Comparison of ENCODE assay signal across 8 mouse cellular contexts in genomic region chr12:15813133-15813818, GRCm38 (mm10). TPM values are rescaled to one million over a fixed set of nuclear protein-coding genes. Genes with fewer than 3 reads are reported as not detected.
DNase-seq lines count a peak whose midpoint lies in the region; ATAC-seq and TF ChIP-seq lines count a peak whose summit lies in the region.

No protein-coding gene starts in this region.

- peak; percentile 39 for DNase-seq in CH12.LX (ENCODE audit: extremely low read depth)
- DNase-seq in lung, postnatal 25 days (ENCODE audit: low spot score), result peak; percentile 26
- DNase-seq in gastrocnemius, adult 8-10 months (ENCODE audit: low spot score in 2 of 2), result no peak
- no peak for DNase-seq in spleen, adult 12 weeks (ENCODE audit: low spot score)

- no peaks in the 10 kb centered on the region for H3K27me3 ChIP-seq in CH12.LX (replicated peaks)
- H3K27me3 ChIP-seq in heart, embryonic 12.5 days (replicated peaks), result no peaks in the 10 kb centered on the region
- no peaks in the 10 kb centered on the region for H3K27me3 ChIP-seq in kidney, embryonic 15.5 days
- no peaks in the 10 kb centered on the region for H3K27me3 ChIP-seq in stomach, embryonic 15.5 days (replicated peaks)

- in situ Hi-C loops in CH12.LX (cut with MboI; ENCODE audit: low pct_ligation_motif_present, low pct_unique_long_range_greater_than_20kb, low sequenced_read_pairs), result loop anchor here (10.0 kb wide), 2 partner anchors 208 to 572 kb away; no protein-coding TSS in a partner anchor

- no peak for TF ChIP-seq CTCF in CH12.LX (conservative IDR thresholded peaks at IDR 0.05 in 1 of 2, IDR thresholded peaks at IDR 0.05 in 1 of 2; ENCODE audit: low read depth in 2 of 2, low read length in 2 of 2)

- H3K27ac ChIP-seq in CH12.LX (ENCODE audit: insufficient read depth, low read depth), result peak overlapping the region; percentile 35
- peak overlapping the region; percentile 92 for H3K27ac ChIP-seq in brown adipose tissue, adult 24 weeks (replicated peaks; ENCODE audit: low read depth, low read length)
- H3K27ac ChIP-seq in heart, embryonic 12.5 days (ENCODE audit: poor library complexity, severe bottlenecking), result peak overlapping the region; percentile 97
- H3K27ac ChIP-seq in kidney, embryonic 15.5 days, result peak overlapping the region; percentile 97
- no peak overlapping the region; the same call in 1 of the 2 replicates for H3K27ac ChIP-seq in stomach, embryonic 15.5 days

- peaks cover 4% of the 10 kb centered on the region; the same call in 1 of the 2 replicates for H3K79me2 ChIP-seq in CH12.LX (replicated peaks; ENCODE audit: control insufficient read depth, extremely low read depth, insufficient read depth, poor library complexity, severe bottlenecking)

- TF ChIP-seq RAD21 in CH12.LX (IDR thresholded peaks at IDR 0.05; ENCODE audit: low read depth, low read length), result no peak

- no peak for TF ChIP-seq EP300 in CH12.LX (IDR thresholded peaks at IDR 0.05; ENCODE audit: low read length)

- dilution Hi-C loops in CH12.LX (cut with MboI; ENCODE audit: extremely low pct_ligation_motif_present, extremely low pct_unique_long_range_greater_than_20kb, low sequenced_read_pairs), result no loop called here

- peaks cover 4 to 14% of the 10 kb centered on the region in 2 experiments for H3K36me3 ChIP-seq in CH12.LX (replicated peaks in 1 of 2; ENCODE audit: control insufficient read depth in 1 of 2, insufficient read depth in 1 of 2, low read length in 1 of 2)
- peaks cover 17% of the 10 kb centered on the region for H3K36me3 ChIP-seq in heart, embryonic 12.5 days
- peaks cover 16% of the 10 kb centered on the region for H3K36me3 ChIP-seq in kidney, embryonic 15.5 days
- no peaks in the 10 kb centered on the region; the same call in 1 of the 2 replicates for H3K36me3 ChIP-seq in stomach, embryonic 15.5 days

- no peak for TF ChIP-seq POLR2A in CH12.LX (IDR thresholded peaks at IDR 0.05; ENCODE audit: low read depth, low read length)

- no peaks in the 10 kb centered on the region for H3K9me3 ChIP-seq in CH12.LX (replicated peaks; ENCODE audit: low read length)
- no peaks in the 10 kb centered on the region for H3K9me3 ChIP-seq in heart, embryonic 12.5 days (replicated peaks)
- no peaks in the 10 kb centered on the region for H3K9me3 ChIP-seq in kidney, embryonic 15.5 days (replicated peaks)
- no peaks in the 10 kb centered on the region for H3K9me3 ChIP-seq in stomach, embryonic 15.5 days

- ATAC-seq in heart, embryonic 12.5 days (ENCODE audit: insufficient number of reproducible peaks, low FRiP score), result no peak
- ATAC-seq in kidney, embryonic 15.5 days (replicated peaks; ENCODE audit: low FRiP score), result no peak
- ATAC-seq in stomach, embryonic 15.5 days (ENCODE audit: insufficient read depth, low FRiP score, low read depth), result no peak

- peak overlapping the region; percentile 42 to 81 (median 67) for H3K4me3 ChIP-seq in CH12.LX (replicated peaks in 1 of 3; ENCODE audit: low read depth in 2 of 3, low read length in 2 of 3, poor library complexity in 1 of 3)
- H3K4me3 ChIP-seq in brown adipose tissue, adult 24 weeks (ENCODE audit: insufficient read depth, low read depth, low read length), result peak overlapping the region; percentile 68
- peak overlapping the region; percentile 79 for H3K4me3 ChIP-seq in heart, embryonic 12.5 days
- peak overlapping the region; percentile 81 for H3K4me3 ChIP-seq in kidney, embryonic 15.5 days (replicated peaks)
- H3K4me3 ChIP-seq in stomach, embryonic 15.5 days (replicated peaks), result peak overlapping the region; percentile 76

- peak overlapping the region; percentile 58; the same call in 1 of the 2 replicates for H3K9ac ChIP-seq in CH12.LX (ENCODE audit: insufficient read depth, low read depth)
- H3K9ac ChIP-seq in heart, embryonic 12.5 days, result peak overlapping the region; percentile 98
- peak overlapping the region; percentile 84 for H3K9ac ChIP-seq in kidney, embryonic 15.5 days
- H3K9ac ChIP-seq in stomach, embryonic 15.5 days, result no peak overlapping the region

- H3K4me2 ChIP-seq in CH12.LX (ENCODE audit: insufficient read depth, low read depth, poor library complexity, severe bottlenecking), result peak overlapping the region; percentile 76
- H3K4me2 ChIP-seq in heart, embryonic 12.5 days, result peak overlapping the region; percentile 70
- peak overlapping the region; percentile 83 for H3K4me2 ChIP-seq in kidney, embryonic 15.5 days
- H3K4me2 ChIP-seq in stomach, embryonic 15.5 days, result peak overlapping the region; percentile 91

- 22% methylated on average over 12 of the region's 12 CpGs for WGBS in heart, embryonic 12.5 days
- 8% methylated on average over 12 of the region's 12 CpGs for WGBS in kidney, embryonic 15.5 days
- WGBS in stomach, embryonic 15.5 days, result 31% methylated on average over 12 of the region's 12 CpGs

- H3K4me1 ChIP-seq in CH12.LX (ENCODE audit: control insufficient read depth in 1 of 2, insufficient read depth in 2 of 2), result peaks cover 8 to 36% of the 10 kb centered on the region in 2 experiments
- peaks cover 7% of the 10 kb centered on the region for H3K4me1 ChIP-seq in brown adipose tissue, adult 24 weeks (ENCODE audit: control insufficient read depth, insufficient read depth, insufficient read length, low read length)
- H3K4me1 ChIP-seq in heart, embryonic 12.5 days (replicated peaks), result peaks cover 39% of the 10 kb centered on the region
- H3K4me1 ChIP-seq in kidney, embryonic 15.5 days, result peaks cover 42% of the 10 kb centered on the region
- H3K4me1 ChIP-seq in stomach, embryonic 15.5 days, result 0 out of 2 replicates have a peak, but pooled peaks cover 11% of the 10 kb centered on the region

TF ChIP-seq in CH12.LX, 34 proteins besides CTCF, POLR2A, EP300 and RAD21:
- TF ChIP-seq ZMIZ1 (IDR thresholded peaks at IDR 0.05; ENCODE audit: low read depth, low read length) (no peak), CHD2 (IDR thresholded peaks at IDR 0.05; ENCODE audit: low read length) (0 out of 2 replicates have a peak, but pooled peaks have one; percentile 11)

RNA-seq across cellular contexts. Expression of gene Trib2, which starts 3.4 kb away (rescaled TPM):
- total RNA-seq in CH12.LX (2012; rRNA removed), result 5.1 and 8.1 TPM in 2 replicates
- 13.4 and 13.5 TPM in 2 replicates for total RNA-seq in CH12.LX (2014; rRNA removed)
- 10.3 and 10.6 TPM in 2 replicates for polyA plus RNA-seq in CH12.LX (2012; ENCODE audit: insufficient read length, low read depth)
- polyA plus RNA-seq in brown adipose tissue, adult 24 weeks (2012; ENCODE audit: insufficient read depth, insufficient read length, missing spikeins), result 2.9 and 6.3 TPM in 2 replicates
- polyA plus RNA-seq in heart, embryonic 12.5 days (2016; fragmentation: Nextera tagmentation; extraction: Ambion mirVana), result 66.6 and 67.4 TPM in 2 replicates
- 54.8 and 56.1 TPM in 2 replicates for polyA plus RNA-seq in kidney, embryonic 15.5 days (2015; fragmentation: Nextera tagmentation; extraction: Ambion mirVana)
- polyA plus RNA-seq in stomach, embryonic 15.5 days (2015; fragmentation: Nextera tagmentation; extraction: Ambion mirVana), result 22.3 and 22.5 TPM in 2 replicates
- 10 to 100 TPM; 12.2 to 17.7 (median 15.8) TPM for total RNA-seq in gastrocnemius, adult 8-10 months (2022)

Comparison
In these comparisons a context has a peak if more than half of its experiments do, and no peak if none do; other contexts are left out.
1. DNase-seq: peak in CH12.LX (single experiment) and lung, postnatal 25 days (single experiment); none in gastrocnemius, adult 8-10 months (0 of 2) and spleen, adult 12 weeks (single experiment).
2. Peak in every context shown above with its lines, with median percentiles within 50 percentile points of each other: H3K4me2 ChIP-seq and H3K4me3 ChIP-seq.